In the genomic region with DNA sequence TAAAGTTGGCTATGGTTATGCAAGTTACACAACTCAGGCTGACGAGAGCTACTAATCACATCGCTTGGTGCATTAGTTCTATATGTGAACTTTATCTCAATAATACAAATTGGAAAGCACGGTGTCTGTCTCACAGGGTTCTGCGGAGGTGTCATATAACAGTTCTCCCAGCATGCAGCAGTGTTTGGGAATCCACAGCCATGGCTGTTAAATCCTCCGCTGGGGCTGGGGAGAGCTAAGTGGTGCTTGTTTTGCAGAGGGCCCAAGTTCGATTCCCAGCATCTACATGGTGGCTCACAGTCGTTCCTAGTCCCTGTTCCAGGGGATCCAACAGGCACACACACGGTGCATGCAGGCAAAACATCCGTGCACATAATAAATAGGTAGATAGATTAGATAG, we compare ENCODE assay signal across 27 mouse cellular contexts.
"Had no signal": no experiment of that assay in that cellular context is flagged by ENCODE, and none has a peak within 500 bp of the region (broad histone marks: within the 10 kb centered on the region; RNA-seq: fewer than 3 reads in every experiment).

No protein-coding gene starts in this region.

- H3K4me3 ChIP-seq: gastrocnemius, adult 2 months; heart, embryonic 10.5 days; heart, embryonic 12.5 days; hindbrain, embryonic 10.5 days; hindbrain, embryonic 12.5 days; hindbrain, embryonic 15.5 days; kidney, embryonic 15.5 days; left cerebral cortex, adult 2 months; limb, embryonic 13.5 days; liver, embryonic 13.5 days; liver, embryonic 15.5 days had no signal

- H3K9ac ChIP-seq: heart, embryonic 12.5 days; hindbrain, embryonic 12.5 days; hindbrain, embryonic 15.5 days; kidney, embryonic 15.5 days; limb, embryonic 13.5 days; liver, embryonic 13.5 days; liver, embryonic 15.5 days had no signal

- H3K4me2 ChIP-seq: heart, embryonic 12.5 days; hindbrain, embryonic 12.5 days; hindbrain, embryonic 15.5 days; kidney, embryonic 15.5 days; limb, embryonic 13.5 days; liver, embryonic 11.5 days; liver, embryonic 13.5 days; liver, embryonic 15.5 days had no signal

- ATAC-seq: hindbrain, postnatal 0 days; intestine, embryonic 16.5 days had no signal

- H3K9me3 ChIP-seq: heart, embryonic 10.5 days; heart, embryonic 12.5 days; hindbrain, embryonic 10.5 days; hindbrain, embryonic 12.5 days; hindbrain, embryonic 15.5 days; kidney, embryonic 15.5 days; limb, embryonic 13.5 days; liver, embryonic 13.5 days; liver, embryonic 15.5 days had no signal

- H3K4me1 ChIP-seq: liver, embryonic 13.5 days; liver, embryonic 15.5 days had no signal

- H3K27ac ChIP-seq: gastrocnemius, adult 2 months; heart, embryonic 10.5 days; hindbrain, embryonic 10.5 days; hindbrain, postnatal 0 days; kidney, embryonic 15.5 days; kidney, postnatal 0 days; limb, embryonic 13.5 days; liver, embryonic 13.5 days; liver, embryonic 15.5 days had no signal

- H3K27me3 ChIP-seq: heart, embryonic 12.5 days; hindbrain, embryonic 12.5 days; hindbrain, embryonic 15.5 days; kidney, embryonic 15.5 days; limb, embryonic 13.5 days; liver, embryonic 13.5 days; liver, embryonic 15.5 days had no signal

- DNase-seq: gastrocnemius, adult 2 months; gastrocnemius, postnatal 10 days; gastrocnemius, postnatal 25 days; heart, adult 18-20 months; heart, postnatal 10 days; heart, postnatal 4 days; kidney, adult 11 months; kidney, adult 2 months; kidney, adult 9 months; kidney, postnatal 14 days; kidney, postnatal 36 days; layer of hippocampus, adult 9-11 months; liver; liver, embryonic 13.5 days had no signal

- H3K36me3 ChIP-seq: heart, embryonic 10.5 days; hindbrain, embryonic 10.5 days; liver, embryonic 15.5 days had no signal
